Mouse (Mus musculus): ENCODE data around the gene Hipk1. TPM values are rescaled to one million over a fixed set of nuclear protein-coding genes. Genes with fewer than 3 reads are reported as not detected.

Hipk1 gene
- polyA plus RNA-seq, 1 experiment = 16.7 TPM

GRCm38 (mm10) chr3:103755351-103755750 lies 36.0 kb downstream of the Hipk1 start:
- H3K27me3 ChIP-seq (ENCODE audit: control insufficient read depth, insufficient read depth, insufficient read length) = no peaks in the 10 kb centered on the region
- H3K36me3 ChIP-seq (ENCODE audit: control insufficient read depth, insufficient read depth) = peaks cover 40% of the 10 kb centered on the region
- H3K4me2 ChIP-seq (ENCODE audit: low read depth) = no peak overlapping the region
- no peak for TF ChIP-seq MYOD1 (IDR thresholded peaks at IDR 0.05; ENCODE audit: control insufficient read depth in 1 of 3, insufficient read length in 2 of 3, low read depth in 2 of 3)
- TF ChIP-seq E2F4 (IDR thresholded peaks at IDR 0.05; ENCODE audit: insufficient read depth) = no peak
- no peak for TF ChIP-seq MAX (IDR thresholded peaks at IDR 0.05; ENCODE audit: low read depth)
- no peak for TF ChIP-seq POLR2AphosphoS2 (IDR thresholded peaks at IDR 0.05; ENCODE audit: insufficient read length, low read depth)
- TF ChIP-seq TCF12 (IDR thresholded peaks at IDR 0.05; ENCODE audit: insufficient read depth, poor library complexity, severe bottlenecking) = no peak
- no peak for TF ChIP-seq REST (IDR thresholded peaks at IDR 0.05; ENCODE audit: insufficient read depth, insufficient read length)
- TF ChIP-seq TCF3 (IDR thresholded peaks at IDR 0.05; ENCODE audit: insufficient read length, low read depth) = no peak
- no peak for TF ChIP-seq USF1 (IDR thresholded peaks at IDR 0.05; ENCODE audit: low read depth)
- no peak for TF ChIP-seq MYOG (IDR thresholded peaks at IDR 0.05; ENCODE audit: control insufficient read depth in 1 of 3, insufficient read depth in 1 of 3, insufficient read length in 2 of 3, low read depth in 2 of 3)
- TF ChIP-seq POLR2A (IDR thresholded peaks at IDR 0.05; ENCODE audit: insufficient read length, low read depth) = no peak
- TF ChIP-seq SRF (IDR thresholded peaks at IDR 0.05; ENCODE audit: control insufficient read depth, insufficient read length, low read depth) = no peak
- no peak for TF ChIP-seq CEBPB (IDR thresholded peaks at IDR 0.05; ENCODE audit: insufficient read depth, poor library complexity, severe bottlenecking)
- H3ac ChIP-seq (ENCODE audit: control insufficient read depth, insufficient read length) = no peak overlapping the region
- H3K79me2 ChIP-seq (ENCODE audit: control insufficient read depth, insufficient read depth) = no peaks in the 10 kb centered on the region
- H3K4me3 ChIP-seq = no peak overlapping the region

GRCm38 (mm10) chr3:103751558-103751957 lies 39.8 kb downstream of the Hipk1 start:
- peaks cover 59% of the 10 kb centered on the region for H3K36me3 ChIP-seq (ENCODE audit: control insufficient read depth, insufficient read depth)
- H3ac ChIP-seq (ENCODE audit: control insufficient read depth, insufficient read length) = no peak overlapping the region
- no peak overlapping the region for H3K4me3 ChIP-seq
- H3K79me2 ChIP-seq (ENCODE audit: control insufficient read depth, insufficient read depth) = no peaks in the 10 kb centered on the region
- H3K27me3 ChIP-seq (ENCODE audit: control insufficient read depth, insufficient read depth, insufficient read length) = no peaks in the 10 kb centered on the region
- H3K4me2 ChIP-seq (ENCODE audit: low read depth) = no peak overlapping the region
- TF ChIP-seq TCF3 (IDR thresholded peaks at IDR 0.05; ENCODE audit: insufficient read length, low read depth) (no peak), MYOD1 (IDR thresholded peaks at IDR 0.05; ENCODE audit: control insufficient read depth in 1 of 3, insufficient read length in 2 of 3, low read depth in 2 of 3) (no peak), SRF (IDR thresholded peaks at IDR 0.05; ENCODE audit: control insufficient read depth, insufficient read length, low read depth) (no peak), TCF12 (IDR thresholded peaks at IDR 0.05; ENCODE audit: insufficient read depth, poor library complexity, severe bottlenecking) (no peak), E2F4 (IDR thresholded peaks at IDR 0.05; ENCODE audit: insufficient read depth) (no peak), REST (IDR thresholded peaks at IDR 0.05; ENCODE audit: insufficient read depth, insufficient read length) (no peak), CEBPB (IDR thresholded peaks at IDR 0.05; ENCODE audit: insufficient read depth, poor library complexity, severe bottlenecking) (no peak), MAX (IDR thresholded peaks at IDR 0.05; ENCODE audit: low read depth) (no peak), MYOG (IDR thresholded peaks at IDR 0.05; ENCODE audit: control insufficient read depth in 1 of 3, insufficient read depth in 1 of 3, insufficient read length in 2 of 3, low read depth in 2 of 3) (no peak), POLR2AphosphoS2 (IDR thresholded peaks at IDR 0.05; ENCODE audit: insufficient read length, low read depth) (no peak), USF1 (IDR thresholded peaks at IDR 0.05; ENCODE audit: low read depth) (no peak), POLR2A (IDR thresholded peaks at IDR 0.05; ENCODE audit: insufficient read length, low read depth) (no peak)

DNA sequence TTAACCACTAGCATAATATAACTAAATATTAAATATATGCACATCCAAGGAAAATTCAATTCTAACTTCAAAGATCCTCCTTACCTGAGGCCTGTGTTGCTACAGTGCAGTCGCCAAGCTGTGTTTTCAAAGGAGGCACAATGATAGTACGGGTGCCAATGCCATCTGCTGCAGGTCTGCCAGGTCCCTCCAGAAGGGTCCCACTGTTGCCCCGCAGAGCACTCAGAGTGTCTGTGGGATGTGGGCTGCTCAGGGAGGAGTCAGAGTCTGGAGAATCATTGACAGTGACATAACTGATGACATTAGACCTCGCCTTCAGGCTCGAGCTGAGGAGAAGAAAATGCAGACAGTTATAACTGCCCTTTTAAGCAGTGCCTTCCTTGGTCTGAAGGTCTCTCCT lies 44.7 kb downstream of the Hipk1 start:
- Histone ChIP-seq H3K79me2 (ENCODE audit: control insufficient read depth, insufficient read depth) (no peaks in the 10 kb centered on the region), H3K27me3 (ENCODE audit: control insufficient read depth, insufficient read depth, insufficient read length) (no peaks in the 10 kb centered on the region), H3K4me2 (ENCODE audit: low read depth) (no peak overlapping the region), H3ac (ENCODE audit: control insufficient read depth, insufficient read length) (no peak overlapping the region), H3K4me3 (no peak overlapping the region), H3K36me3 (ENCODE audit: control insufficient read depth, insufficient read depth) (peaks cover 54% of the 10 kb centered on the region)
- TF ChIP-seq MAX (IDR thresholded peaks at IDR 0.05; ENCODE audit: low read depth) (no peak), USF1 (IDR thresholded peaks at IDR 0.05; ENCODE audit: low read depth) (no peak), POLR2A (IDR thresholded peaks at IDR 0.05; ENCODE audit: insufficient read length, low read depth) (no peak), TCF3 (IDR thresholded peaks at IDR 0.05; ENCODE audit: insufficient read length, low read depth) (no peak), REST (IDR thresholded peaks at IDR 0.05; ENCODE audit: insufficient read depth, insufficient read length) (no peak), SRF (IDR thresholded peaks at IDR 0.05; ENCODE audit: control insufficient read depth, insufficient read length, low read depth) (no peak)

DNA sequence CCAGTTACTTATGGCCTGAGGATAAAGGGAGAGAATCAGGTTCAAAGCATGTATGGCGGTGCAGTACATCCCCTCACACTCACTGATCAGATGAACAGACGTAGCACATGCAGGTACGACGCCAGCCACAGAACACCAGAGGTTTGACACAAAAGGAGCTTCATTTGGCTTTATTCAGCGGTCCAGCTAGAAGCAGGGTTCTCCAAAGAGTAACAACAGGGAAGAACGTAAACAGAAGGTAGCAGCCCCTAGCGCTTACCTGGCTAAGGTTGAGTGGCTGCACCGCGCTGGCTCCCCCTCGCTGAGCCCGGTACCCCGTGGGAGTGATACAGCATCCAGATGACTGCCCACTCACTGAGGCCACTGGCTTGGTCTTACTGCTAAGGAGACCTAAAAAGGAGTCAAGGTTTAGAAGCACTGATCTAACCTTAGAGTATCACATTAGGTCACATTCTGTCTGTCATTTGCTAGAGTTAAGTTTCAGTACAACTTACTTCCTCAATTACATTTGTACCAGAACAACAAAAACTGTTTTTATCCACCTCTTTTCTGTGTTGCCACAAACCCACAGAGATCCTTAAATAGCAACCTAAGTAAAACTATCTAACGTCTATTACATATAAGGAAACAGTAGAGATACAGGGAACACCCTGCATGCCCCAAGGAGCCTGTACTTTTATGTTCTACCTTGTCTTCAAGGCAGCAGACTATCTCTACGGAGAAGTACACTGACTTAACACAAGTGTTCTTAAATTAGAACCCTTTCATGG lies 46.2 kb downstream of the Hipk1 start:
- H3K36me3 ChIP-seq (ENCODE audit: control insufficient read depth, insufficient read depth) = peaks cover 52% of the 10 kb centered on the region
- H3ac ChIP-seq (ENCODE audit: control insufficient read depth, insufficient read length) = no peak overlapping the region
- TF ChIP-seq POLR2A (IDR thresholded peaks at IDR 0.05; ENCODE audit: insufficient read length, low read depth) = no peak
- H3K4me2 ChIP-seq (ENCODE audit: low read depth) = no peak overlapping the region
- H3K79me2 ChIP-seq (ENCODE audit: control insufficient read depth, insufficient read depth) = no peaks in the 10 kb centered on the region
- H3K27me3 ChIP-seq (ENCODE audit: control insufficient read depth, insufficient read depth, insufficient read length) = no peaks in the 10 kb centered on the region
- H3K4me3 ChIP-seq = no peak overlapping the region

- Histone ChIP-seq H3ac (ENCODE audit: control insufficient read depth, insufficient read length) (no peak overlapping the region), H3K27me3 (ENCODE audit: control insufficient read depth, insufficient read depth, insufficient read length) (no peaks in the 10 kb centered on the region), H3K4me2 (ENCODE audit: low read depth) (no peak overlapping the region), H3K36me3 (ENCODE audit: control insufficient read depth, insufficient read depth) (peaks cover 35% of the 10 kb centered on the region), H3K79me2 (ENCODE audit: control insufficient read depth, insufficient read depth) (no peaks in the 10 kb centered on the region), H3K4me3 (no peak overlapping the region)
- TF ChIP-seq MYOG (IDR thresholded peaks at IDR 0.05; ENCODE audit: control insufficient read depth in 1 of 3, insufficient read depth in 1 of 3, insufficient read length in 2 of 3, low read depth in 2 of 3) = no peak
- no peak for TF ChIP-seq TCF3 (IDR thresholded peaks at IDR 0.05; ENCODE audit: insufficient read length, low read depth)
- no peak for TF ChIP-seq TCF12 (IDR thresholded peaks at IDR 0.05; ENCODE audit: insufficient read depth, poor library complexity, severe bottlenecking)
- no peak for TF ChIP-seq REST (IDR thresholded peaks at IDR 0.05; ENCODE audit: insufficient read depth, insufficient read length)
- TF ChIP-seq E2F4 (IDR thresholded peaks at IDR 0.05; ENCODE audit: insufficient read depth) = no peak
- TF ChIP-seq USF1 (IDR thresholded peaks at IDR 0.05; ENCODE audit: low read depth) = no peak
- TF ChIP-seq CEBPB (IDR thresholded peaks at IDR 0.05; ENCODE audit: insufficient read depth, poor library complexity, severe bottlenecking) = no peak
- no peak for TF ChIP-seq MAX (IDR thresholded peaks at IDR 0.05; ENCODE audit: low read depth)
- no peak for TF ChIP-seq POLR2A (IDR thresholded peaks at IDR 0.05; ENCODE audit: insufficient read length, low read depth)
- TF ChIP-seq MYOD1 (IDR thresholded peaks at IDR 0.05; ENCODE audit: control insufficient read depth in 1 of 3, insufficient read length in 2 of 3, low read depth in 2 of 3) = no peak
- TF ChIP-seq POLR2AphosphoS2 (IDR thresholded peaks at IDR 0.05; ENCODE audit: insufficient read length, low read depth) = no peak
- TF ChIP-seq SRF (IDR thresholded peaks at IDR 0.05; ENCODE audit: control insufficient read depth, insufficient read length, low read depth) = no peak
Measured at GRCm38 (mm10) chr3:103743208-103743607, 48.2 kb downstream of the Hipk1 start.

Measured in myocyte (in vitro differentiated cells).